Mouse (Mus musculus): ENCODE data around the gene Myo5a. TPM values are rescaled to one million over a fixed set of nuclear protein-coding genes. Genes with fewer than 3 reads are reported as not detected.

The Myo5a gene
- 6.6 TPM for polyA plus RNA-seq (2017; shearing (Covaris generic))

GRCm38 (mm10) chr9:75070457-75071028 lies at the start of gene Myo5a:
TSS of gene Myo5a (plus strand) at chr9:75071015.

GRCm38 (mm10) chr9:75037451-75038356 lies 33.1 kb upstream of the Myo5a start, which contains the start of gene Arpp19:
TSS of gene Arpp19 (plus strand) at chr9:75037614.

DNA sequence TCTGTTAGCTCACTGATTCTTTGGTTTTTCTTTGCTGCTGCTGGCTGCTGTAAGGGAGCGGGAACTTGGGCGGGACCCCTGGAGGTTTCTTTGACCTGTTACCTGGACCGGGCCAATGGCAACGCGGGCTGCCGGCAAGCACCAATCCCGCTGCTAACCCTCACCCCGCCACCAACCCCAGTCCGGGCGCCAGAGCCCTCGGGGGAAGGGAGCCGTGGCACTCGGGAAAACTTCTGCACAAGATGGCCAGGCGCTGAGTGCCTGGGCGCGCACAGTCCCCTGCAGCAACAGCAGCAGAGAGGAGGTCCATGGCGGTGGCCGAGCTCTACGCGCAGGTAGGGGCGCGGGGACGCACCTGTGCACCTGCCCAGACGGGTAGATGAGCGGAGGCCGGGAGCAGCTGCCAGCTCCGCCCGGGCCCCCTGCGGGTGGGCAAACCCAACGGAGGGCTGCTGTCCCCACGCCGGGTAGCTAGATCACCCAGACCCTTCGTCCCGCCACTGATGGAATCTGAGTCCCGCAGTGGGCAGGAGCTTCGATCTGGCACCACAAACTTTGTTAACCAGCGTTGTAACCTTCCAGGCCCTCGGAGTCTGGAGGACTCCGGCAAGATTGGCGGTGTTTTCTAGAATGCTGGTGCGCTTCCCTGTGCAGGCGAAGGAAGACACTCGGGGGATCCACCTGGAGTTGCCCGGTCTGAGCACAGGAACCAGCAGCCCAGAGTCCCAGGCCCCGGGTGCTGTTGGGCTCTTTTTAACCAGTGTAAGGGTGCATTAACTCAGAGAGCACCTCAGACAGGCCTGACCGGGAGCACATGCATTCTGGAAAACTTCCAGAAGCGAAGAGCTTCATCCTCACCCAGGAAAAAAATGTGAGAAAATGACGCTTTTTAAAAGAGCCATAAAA lies 161.3 kb downstream of the Myo5a start, which contains the start of gene Myo5c:
Gene Myo5c, plus strand, starts transcription at position 180 of the 906 bp plus-strand sequence.

Other genes with a start within 250 kb of the Myo5a start
- gene Onecut1, start 209.1 kb upstream of the Myo5a start, polyA plus RNA-seq (2017; shearing (Covaris generic)): not detected
- 47.1 TPM for gene Fam214a, start 118.1 kb upstream of the Myo5a start, polyA plus RNA-seq (2017; shearing (Covaris generic))
- 291 TPM for gene Arpp19, start 33.4 kb upstream of the Myo5a start, polyA plus RNA-seq (2017; shearing (Covaris generic))
- gene Myo5c, start 161.0 kb downstream of the Myo5a start, polyA plus RNA-seq (2017; shearing (Covaris generic)): 0.26 TPM
- 14.7 TPM for gene Gnb5, start 235.3 kb downstream of the Myo5a start, polyA plus RNA-seq (2017; shearing (Covaris generic))

All from inflammation-experienced regulatory T-cells, adult 16 weeks (primary cell).